Mouse (Mus musculus) heart, embryonic 16.5 days (tissue): ENCODE data around the gene Rnf213. TPM values are rescaled to one million over a fixed set of nuclear protein-coding genes. Genes with fewer than 3 reads are reported as not detected.

Experiments used
- ATAC-seq: fragments of 200-750 bp; cut with Nextera tagmentation; replicated peaks from 2 replicates; pipeline ENCODE4 v1.8.0; 2017; ENCODE audit warnings: moderate number of reproducible peaks; ENCODE audit not compliant: insufficient read depth, low FRiP score; ENCODE audit errors: extremely low read depth
- H3K27ac ChIP-seq: fragments of 300-500 bp; sonication (generic); 2 replicates; pipeline ENCODE4 v1.5.1; 2014; ENCODE audit warnings: mild to moderate bottlenecking, low read length, control low read depth, moderate library complexity
- H3K27me3 ChIP-seq: fragments of 300-500 bp; sonication (generic); 2 replicates; pipeline ENCODE4 v1.6.1; 2014; ENCODE audit warnings: low read length, mixed read lengths; ENCODE audit not compliant: control insufficient read depth, insufficient read depth
- H3K36me3 ChIP-seq: fragments of 300-500 bp; sonication (generic); 2 replicates; pipeline ENCODE4 v1.6.1; 2014; ENCODE audit not compliant: control insufficient read depth, insufficient read depth
- H3K4me1 ChIP-seq: fragments of 300-500 bp; sonication (generic); 2 replicates; pipeline ENCODE4 v1.6.1; 2014; ENCODE audit warnings: low read length, mixed read lengths; ENCODE audit not compliant: control insufficient read depth, insufficient read depth
- H3K4me2 ChIP-seq: fragments of 300-500 bp; sonication (generic); 2 replicates; pipeline ENCODE4 v1.6.1; 2014; ENCODE audit warnings: low read depth, mild to moderate bottlenecking, control low read depth, low read length
- H3K4me3 ChIP-seq: fragments of 300-500 bp; sonication (generic); 2 replicates; pipeline ENCODE4 v1.5.1; 2014; ENCODE audit warnings: mild to moderate bottlenecking, control low read depth, low read length
- H3K9ac ChIP-seq: fragments of 300-500 bp; sonication (generic); 2 replicates; pipeline ENCODE4 v1.6.1; 2014; ENCODE audit warnings: low read length, control low read depth
- H3K9me3 ChIP-seq: fragments of 300-500 bp; sonication (generic); replicated peaks from 2 replicates; pipeline ENCODE4 v1.6.1; 2016; ENCODE audit warnings: low read length; ENCODE audit not compliant: control insufficient read depth
- WGBS: fragments of 180-500 bp; shearing (Covaris S2); extraction: QIAGEN DNeasy Blood & Tissue Kit; methylation state at CpG from one replicate; pipeline ENCODE4 v1.1.7; 2014; 5-methylcytosine and 5-hydroxymethylcytosine counted together
- polyA plus RNA-seq: library from polyadenylated mRNA; unstranded; fragments of >200 nt; fragmentation: Nextera tagmentation; extraction: Ambion mirVana; gene quantifications from 2 replicates; pipeline ENCODE4 v1.2.1, GENCODE M21; 2015

The Rnf213 gene
- polyA plus RNA-seq, 1 experiment from 2014 or later: 7.6 TPM

GRCm38 (mm10) chr11:119394210-119394609 is 1.3 kb downstream of the Rnf213 start:
- ATAC-seq: no peak
- Histone ChIP-seq H3K4me2 (peak overlapping the region; percentile 72), H3K9ac (no peak overlapping the region), H3K27ac (no peak overlapping the region), H3K4me1 (peaks cover 30% of the 10 kb centered on the region), H3K27me3 (no peaks in the 10 kb centered on the region), H3K36me3 (no peaks in the 10 kb centered on the region), H3K4me3 (peak overlapping the region; percentile 67; the same call in 1 of the 2 replicates), H3K9me3 (no peaks in the 10 kb centered on the region)
- WGBS: 66% methylated on average over 6 of the region's 6 CpGs

- no peaks in the 10 kb centered on the region; the same call in none of the 2 replicates for H3K36me3 ChIP-seq
- no peak overlapping the region for H3K4me2 ChIP-seq
- H3K27me3 ChIP-seq: no peaks in the 10 kb centered on the region
- H3K9me3 ChIP-seq: no peaks in the 10 kb centered on the region
- WGBS: 48% methylated on average over 7 of the region's 7 CpGs
- no peak overlapping the region for H3K27ac ChIP-seq
- peaks cover 25% of the 10 kb centered on the region for H3K4me1 ChIP-seq
- no peak for ATAC-seq
- no peak overlapping the region for H3K4me3 ChIP-seq
- no peak overlapping the region for H3K9ac ChIP-seq
These were observed 2.5 kb downstream of the Rnf213 start for GRCm38 (mm10) chr11:119395394-119395793.

GRCm38 (mm10) chr11:119395931-119396330 is 3.0 kb downstream of the Rnf213 start:
- ATAC-seq: no peak
- Histone ChIP-seq H3K9ac (no peak overlapping the region), H3K27ac (no peak overlapping the region), H3K4me2 (no peak overlapping the region), H3K9me3 (no peaks in the 10 kb centered on the region), H3K36me3 (no peaks in the 10 kb centered on the region; the same call in none of the 2 replicates), H3K4me3 (no peak overlapping the region), H3K4me1 (peaks cover 24% of the 10 kb centered on the region), H3K27me3 (no peaks in the 10 kb centered on the region)
- 47% methylated on average over 13 of the region's 13 CpGs for WGBS

- H3K36me3 ChIP-seq: no peaks in the 10 kb centered on the region; the same call in none of the 2 replicates
- H3K4me1 ChIP-seq: peaks cover 18% of the 10 kb centered on the region
- ATAC-seq: no peak
- H3K4me2 ChIP-seq: no peak overlapping the region
- H3K27ac ChIP-seq: no peak overlapping the region
- WGBS: 84% methylated on average over 7 of the region's 7 CpGs
- H3K4me3 ChIP-seq: no peak overlapping the region
- no peaks in the 10 kb centered on the region for H3K9me3 ChIP-seq
- no peaks in the 10 kb centered on the region for H3K27me3 ChIP-seq
- no peak overlapping the region for H3K9ac ChIP-seq
These were observed 3.6 kb downstream of the Rnf213 start for GRCm38 (mm10) chr11:119396461-119396860.

- no peak overlapping the region for H3K4me2 ChIP-seq
- WGBS: 54% methylated on average over 11 of the region's 11 CpGs
- H3K27me3 ChIP-seq: no peaks in the 10 kb centered on the region
- no peaks in the 10 kb centered on the region for H3K4me1 ChIP-seq
- no peaks in the 10 kb centered on the region for H3K9me3 ChIP-seq
- no peak overlapping the region for H3K27ac ChIP-seq
- H3K36me3 ChIP-seq: peaks cover 8% of the 10 kb centered on the region
- H3K9ac ChIP-seq: no peak overlapping the region
- H3K4me3 ChIP-seq: no peak overlapping the region
- ATAC-seq: no peak
These were observed 9.7 kb downstream of the Rnf213 start for GRCm38 (mm10) chr11:119402501-119403160.

GRCm38 (mm10) chr11:119404627-119405026 is 11.7 kb downstream of the Rnf213 start:
- no peak overlapping the region for H3K4me2 ChIP-seq
- no peaks in the 10 kb centered on the region for H3K4me1 ChIP-seq
- 55% methylated on average over 5 of the region's 5 CpGs for WGBS
- H3K27ac ChIP-seq: no peak overlapping the region
- ATAC-seq: no peak
- no peak overlapping the region for H3K9ac ChIP-seq
- no peak overlapping the region for H3K4me3 ChIP-seq
- H3K36me3 ChIP-seq: peaks cover 16% of the 10 kb centered on the region
- no peaks in the 10 kb centered on the region for H3K9me3 ChIP-seq
- H3K27me3 ChIP-seq: no peaks in the 10 kb centered on the region

- Histone ChIP-seq H3K27ac (no peak overlapping the region), H3K4me3 (no peak overlapping the region), H3K4me1 (no peaks in the 10 kb centered on the region), H3K4me2 (no peak overlapping the region), H3K9ac (no peak overlapping the region), H3K27me3 (no peaks in the 10 kb centered on the region), H3K36me3 (peaks cover 20% of the 10 kb centered on the region), H3K9me3 (no peaks in the 10 kb centered on the region)
- ATAC-seq: no peak
- WGBS: 92% methylated on average over 6 of the region's 6 CpGs
These were observed 14.5 kb downstream of the Rnf213 start for GRCm38 (mm10) chr11:119407381-119407780.

GRCm38 (mm10) chr11:119407977-119408376 is 15.1 kb downstream of the Rnf213 start:
- peaks cover 20% of the 10 kb centered on the region for H3K36me3 ChIP-seq

GRCm38 (mm10) chr11:119419327-119420118 is 26.6 kb downstream of the Rnf213 start:
- Histone ChIP-seq H3K9ac (no peak overlapping the region), H3K4me1 (no peaks in the 10 kb centered on the region), H3K36me3 (peaks cover 65% of the 10 kb centered on the region), H3K27ac (peak overlapping the region; percentile 35; the same call in 1 of the 2 replicates), H3K27me3 (no peaks in the 10 kb centered on the region), H3K4me3 (no peak overlapping the region), H3K9me3 (no peaks in the 10 kb centered on the region), H3K4me2 (no peak overlapping the region)
- no peak; the same call in 1 of the 2 replicates for ATAC-seq
- 54% methylated on average over 16 of the region's 16 CpGs for WGBS

More at GRCm38 (mm10) chr11:119407977-119408376, 15.1 kb downstream of the Rnf213 start:
- no peak overlapping the region for H3K27ac ChIP-seq
- no peaks in the 10 kb centered on the region for H3K9me3 ChIP-seq
- no peak overlapping the region for H3K9ac ChIP-seq
- no peak overlapping the region for H3K4me2 ChIP-seq
- WGBS: 68% methylated on average over 5 of the region's 5 CpGs
- H3K4me1 ChIP-seq: no peaks in the 10 kb centered on the region
- no peaks in the 10 kb centered on the region for H3K27me3 ChIP-seq
- H3K4me3 ChIP-seq: no peak overlapping the region
- ATAC-seq: no peak
